Mouse (Mus musculus): ENCODE measurements around the gene Fkbp1a. TPM values are rescaled to one million over a fixed set of nuclear protein-coding genes. Genes with fewer than 3 reads are reported as not detected.

Fkbp1a gene
- total RNA-seq (2015) (152 and 153 TPM in 2 replicates), total RNA-seq (2017) (23.9 and 24.4 TPM in 2 replicates)

DNA sequence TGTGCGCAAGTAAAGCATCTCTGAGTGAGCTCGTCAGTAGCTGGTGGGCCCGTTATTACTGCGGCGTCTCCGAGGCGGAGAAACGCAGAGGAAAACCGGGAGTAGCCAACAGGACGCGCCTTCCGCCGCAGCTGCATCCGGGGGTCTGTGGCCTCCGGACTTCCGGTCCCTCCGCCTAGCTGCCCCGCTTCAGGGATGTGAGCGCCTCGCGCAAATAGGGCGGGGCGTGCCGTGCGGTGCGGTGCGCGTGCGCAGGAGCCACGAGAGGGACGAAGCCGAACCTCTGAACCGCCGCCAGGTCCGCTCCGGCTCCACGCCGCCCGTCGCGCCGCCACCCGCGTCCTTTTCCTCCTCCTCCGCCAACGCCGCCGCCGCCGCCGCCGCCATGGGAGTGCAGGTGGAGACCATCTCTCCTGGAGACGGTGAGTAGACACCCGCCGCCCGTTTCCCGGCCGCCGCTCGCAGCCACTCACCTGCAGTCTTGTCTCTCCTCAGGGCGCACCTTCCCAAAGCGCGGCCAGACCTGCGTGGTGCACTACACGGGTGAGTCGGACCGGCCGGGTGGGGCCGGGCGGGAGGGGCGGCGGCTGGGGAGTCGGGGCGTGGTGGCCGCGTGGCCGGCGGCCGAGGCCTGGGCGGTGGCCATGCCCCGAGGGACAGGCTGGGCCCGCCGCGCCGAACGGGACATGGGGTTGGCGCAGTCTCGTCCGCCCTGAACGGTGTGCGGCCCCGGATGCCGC, at the start of gene Fkbp1a:
TSS of gene Fkbp1a (plus strand) at position 161 of the 740 bp plus-strand sequence.
- peak; percentile 95 for ATAC-seq (replicated peaks; ENCODE audit: poor library complexity)

DNA sequence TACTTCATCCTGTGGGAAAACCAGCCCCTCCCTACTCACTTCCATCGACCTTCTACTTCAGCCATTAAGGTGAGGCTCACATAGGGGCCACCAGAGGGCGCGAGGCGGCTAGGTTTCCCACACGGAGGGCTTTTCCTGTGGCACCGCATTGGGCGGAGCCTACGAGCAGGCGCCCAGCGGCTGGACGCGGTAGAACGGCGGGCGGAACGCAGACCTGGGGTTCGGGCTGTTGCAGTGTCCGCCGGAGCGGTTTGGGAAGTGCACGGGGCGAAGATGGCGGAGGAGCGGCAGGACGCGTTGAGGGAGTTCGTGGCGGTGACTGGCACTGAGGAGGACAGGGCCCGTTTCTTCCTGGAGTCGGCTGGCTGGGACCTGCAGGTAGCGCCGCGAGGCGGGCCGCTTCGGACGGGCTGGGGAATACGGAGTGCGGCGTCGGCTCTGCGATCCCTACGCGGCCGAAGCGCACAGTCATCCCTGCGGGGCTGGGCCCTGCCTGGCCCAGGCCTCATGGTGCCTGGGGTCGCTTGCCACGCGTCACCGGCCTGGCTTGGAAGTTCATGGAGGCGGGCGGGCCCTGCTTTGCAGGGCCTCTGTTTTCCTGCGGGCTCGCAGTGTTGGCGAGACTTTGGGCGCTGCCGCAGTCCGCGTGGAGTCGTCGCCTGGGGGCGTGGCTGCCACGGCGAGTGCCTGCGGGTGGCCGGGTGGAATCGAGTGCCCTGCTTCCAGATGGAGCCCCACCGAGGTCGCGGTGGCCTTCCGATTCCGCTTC, 48.1 kb upstream of the Fkbp1a start, which contains the start of gene Nsfl1c:
TSS of gene Nsfl1c (plus strand) at position 148 of the 769 bp plus-strand sequence.
- ATAC-seq (replicated peaks; ENCODE audit: poor library complexity): peak; percentile 99

DNA sequence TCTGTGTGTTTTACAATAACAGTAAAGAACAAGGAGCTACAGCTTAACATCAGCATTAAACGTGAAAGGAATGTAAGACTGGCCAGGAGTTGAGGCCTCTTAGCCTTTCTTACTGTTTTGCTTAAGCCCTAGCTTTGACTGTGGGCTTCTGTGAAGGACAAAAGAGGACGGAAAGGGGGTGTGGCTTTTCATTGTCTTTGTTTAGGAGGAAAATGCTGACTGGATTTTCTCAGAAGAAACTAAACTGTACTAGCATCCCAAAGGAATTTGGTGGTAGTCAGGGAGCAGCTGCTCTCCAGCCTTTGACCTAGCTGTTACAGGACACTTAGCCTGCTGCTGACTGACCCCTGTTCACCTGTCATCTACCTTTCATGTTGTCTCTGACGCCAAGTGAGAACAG, 43.9 kb upstream of the Fkbp1a start:
- no peak for ATAC-seq (replicated peaks; ENCODE audit: poor library complexity)

DNA sequence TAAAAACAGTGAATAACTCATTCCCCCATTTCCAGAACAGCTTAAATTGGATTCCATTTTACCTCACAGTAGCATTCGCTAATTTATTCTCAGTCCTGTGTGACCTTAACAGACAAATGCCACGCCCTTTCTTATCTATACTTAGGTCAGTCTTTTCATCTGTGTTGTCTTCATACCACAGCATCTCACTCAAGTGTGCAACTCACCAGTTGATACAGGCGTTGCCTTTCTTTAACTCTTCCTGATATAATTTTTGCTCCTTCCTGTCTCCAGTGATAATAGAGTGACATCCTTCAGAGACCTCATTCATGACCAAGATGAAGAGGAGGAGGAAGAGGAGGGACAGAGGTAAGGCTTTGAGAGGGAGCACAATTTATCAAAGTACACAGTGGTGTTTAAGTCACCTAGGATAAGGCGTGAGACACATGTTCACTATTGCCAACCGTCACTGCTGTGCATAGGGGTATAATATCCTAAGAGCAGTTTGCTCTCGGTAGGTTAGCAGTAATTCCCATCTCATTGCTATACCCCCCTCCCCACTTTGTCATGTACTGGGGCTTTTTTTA, 41.8 kb upstream of the Fkbp1a start:
- peak; percentile 77 for ATAC-seq (replicated peaks; ENCODE audit: poor library complexity)

DNA sequence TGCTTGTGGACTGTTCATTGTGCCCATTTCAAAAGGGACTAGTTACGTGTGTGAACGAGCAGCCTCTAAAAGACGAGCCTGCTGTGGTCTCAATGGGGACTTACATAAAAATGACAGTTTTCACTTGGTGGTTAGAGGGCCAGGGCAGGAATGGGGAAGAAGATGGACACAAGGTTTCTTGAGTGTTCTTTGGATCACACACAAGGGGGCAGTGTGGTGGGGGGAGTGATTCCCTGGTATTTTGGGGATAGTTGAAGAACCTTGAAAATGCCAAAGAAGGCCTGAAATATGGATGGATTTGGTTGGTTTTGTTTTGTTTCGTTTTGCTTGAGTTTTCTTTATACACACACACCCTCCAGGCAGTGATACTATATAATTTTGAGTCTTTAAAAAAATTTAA, 38.1 kb upstream of the Fkbp1a start:
- ATAC-seq (replicated peaks; ENCODE audit: poor library complexity): no peak; the same call in 1 of the 2 replicates

DNA sequence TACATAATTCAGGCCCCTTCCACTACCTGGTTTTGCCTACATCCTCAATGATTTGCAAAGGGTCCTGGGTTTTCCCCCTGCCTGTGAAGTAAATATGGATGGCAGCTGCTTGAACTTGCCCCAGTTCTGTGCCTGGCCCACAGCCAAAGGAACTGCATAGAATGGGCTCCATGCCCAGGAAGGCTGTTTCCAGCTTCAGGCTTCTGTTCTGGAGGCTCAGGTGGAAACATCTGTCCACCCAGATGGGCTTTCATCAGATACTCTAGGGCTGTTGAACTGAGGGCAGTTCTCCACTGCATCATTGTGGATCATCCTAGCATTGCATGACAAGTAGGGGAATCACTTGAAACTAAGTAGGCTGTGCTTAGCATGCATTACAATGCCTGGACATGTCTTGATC, 30.1 kb upstream of the Fkbp1a start:
- peak; percentile 57 for ATAC-seq (replicated peaks; ENCODE audit: poor library complexity)

DNA sequence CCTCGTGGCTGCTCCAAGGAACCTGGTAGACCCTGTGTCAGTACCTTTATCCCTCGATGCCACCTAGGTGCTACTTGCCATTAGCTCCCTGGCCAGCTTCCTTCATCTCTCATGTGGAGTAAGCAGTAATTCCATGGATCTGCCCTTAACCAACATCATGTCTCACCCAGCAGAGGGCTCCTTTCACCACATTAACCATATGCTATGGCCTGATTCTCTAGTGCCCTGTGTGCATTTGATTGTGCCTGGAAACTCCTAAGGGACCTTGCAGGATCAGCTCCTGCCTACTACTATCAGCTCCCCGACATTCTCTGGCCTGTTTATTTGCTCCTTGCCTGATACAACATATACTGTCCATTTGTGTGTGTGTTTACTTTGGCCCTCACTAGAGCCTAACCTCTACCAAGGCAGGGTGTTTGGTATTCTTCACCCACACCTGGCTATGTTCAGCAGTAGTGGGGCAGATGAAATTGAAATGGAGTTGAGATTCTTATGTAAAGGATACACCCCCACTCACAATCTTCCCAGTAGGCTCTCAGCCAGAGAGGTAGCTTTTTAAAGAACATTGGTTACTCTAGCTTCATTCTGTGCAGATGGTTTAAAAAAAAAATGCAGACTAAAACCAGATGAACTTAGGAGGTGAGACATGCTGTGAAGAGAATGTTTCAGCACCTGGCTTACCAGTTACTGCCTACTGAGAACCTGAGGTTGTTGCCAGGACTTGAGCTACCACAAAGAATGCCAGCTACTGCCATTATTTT, 28.6 kb upstream of the Fkbp1a start:
- ATAC-seq (replicated peaks; ENCODE audit: poor library complexity): 0 out of 2 replicates have a peak, but pooled peaks have one; percentile 12

DNA sequence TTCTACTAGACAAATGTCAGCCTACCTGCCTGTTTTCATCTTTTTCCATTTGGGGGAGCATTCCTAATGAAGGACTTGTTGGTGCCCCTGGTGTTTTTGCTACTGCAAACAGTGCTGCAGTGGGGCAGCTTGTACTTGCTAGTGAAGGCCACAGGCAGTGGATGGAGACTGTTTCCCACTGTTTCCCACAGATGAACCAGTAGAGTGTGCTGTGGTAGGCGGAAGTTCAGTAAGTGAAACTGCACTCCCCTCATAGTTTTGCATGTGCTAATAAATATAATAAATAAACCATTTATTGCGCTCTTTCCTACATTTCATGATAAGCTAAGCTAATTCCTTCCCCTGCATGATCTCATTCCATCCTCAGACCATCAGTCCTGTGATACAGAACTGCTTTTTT, 23.3 kb upstream of the Fkbp1a start:
- ATAC-seq (replicated peaks; ENCODE audit: poor library complexity): 0 out of 2 replicates have a peak, but pooled peaks have one; percentile 14

DNA sequence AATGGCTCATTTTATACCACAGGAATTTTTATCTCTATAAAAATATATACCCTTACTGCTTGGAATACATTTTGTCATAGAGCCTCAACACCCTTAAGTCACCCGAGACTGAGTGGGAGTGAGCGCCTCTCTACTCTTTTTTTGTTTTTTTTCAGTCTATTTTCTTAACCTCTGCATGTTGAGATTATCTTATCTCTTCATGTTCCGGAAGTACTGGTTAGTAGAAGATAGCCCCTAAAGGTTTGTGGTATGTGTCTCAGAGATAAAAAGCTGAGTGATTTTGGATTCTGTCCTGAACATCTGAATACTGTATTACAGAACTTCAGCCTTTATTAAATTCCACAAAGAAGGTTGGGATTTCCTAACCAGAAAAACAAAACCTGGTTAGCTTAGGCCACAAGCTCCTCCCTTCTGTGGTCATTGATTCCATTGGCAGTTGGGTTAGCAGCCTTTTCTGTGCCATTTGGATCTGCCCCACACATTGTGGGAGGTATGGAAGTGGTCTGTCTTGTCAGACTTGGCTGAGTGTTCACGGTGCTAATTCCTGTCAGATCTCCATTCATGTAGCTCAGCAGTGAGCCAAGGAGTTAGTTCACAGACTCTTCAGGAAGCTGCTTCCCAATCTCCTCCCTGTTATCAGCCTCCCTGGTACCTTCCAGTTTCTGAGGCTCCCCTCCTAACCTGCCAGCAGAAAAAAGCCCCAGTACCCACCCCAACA, 17.8 kb upstream of the Fkbp1a start:
- peak; percentile 81 for ATAC-seq (replicated peaks; ENCODE audit: poor library complexity)

DNA sequence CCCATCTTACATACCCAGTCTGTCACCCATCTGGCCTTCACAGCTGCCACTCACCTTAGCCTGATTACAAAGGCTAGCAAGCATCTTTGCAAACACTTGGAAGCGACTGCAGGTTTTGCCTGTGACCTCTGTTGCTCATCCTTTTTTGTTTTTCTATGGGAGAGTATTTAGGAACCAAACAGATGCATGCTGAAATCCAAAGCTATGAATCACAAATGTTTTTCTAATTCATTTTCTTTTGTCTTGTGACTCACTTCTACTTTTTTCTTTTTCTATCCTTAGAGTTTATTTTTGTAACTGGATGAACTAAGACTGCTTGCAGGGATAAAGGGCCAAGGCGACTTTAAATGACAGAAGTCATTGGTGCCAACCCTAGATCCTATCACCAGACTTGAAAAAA, 16.8 kb upstream of the Fkbp1a start:
- no peak for ATAC-seq (replicated peaks; ENCODE audit: poor library complexity)

DNA sequence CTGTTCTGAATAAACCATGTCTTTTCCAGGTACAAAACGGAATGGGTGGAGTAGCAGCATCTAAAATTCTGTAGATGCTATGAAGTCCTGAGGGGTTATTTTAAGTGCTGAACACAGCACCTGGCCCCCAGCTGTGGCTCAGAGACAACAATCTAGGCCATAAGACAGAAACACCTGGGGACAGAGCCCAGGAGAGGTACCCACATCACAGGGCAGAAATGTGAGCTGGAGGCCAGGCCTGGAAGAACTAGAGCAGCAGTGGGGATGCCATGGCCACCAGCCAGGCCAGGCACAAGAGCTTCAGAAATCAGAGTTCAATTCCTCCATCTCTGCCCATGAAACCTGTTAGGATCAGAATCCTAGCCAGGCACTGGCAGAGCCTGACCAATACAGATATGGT, 14.2 kb upstream of the Fkbp1a start:
- ATAC-seq (replicated peaks; ENCODE audit: poor library complexity): no peak

DNA sequence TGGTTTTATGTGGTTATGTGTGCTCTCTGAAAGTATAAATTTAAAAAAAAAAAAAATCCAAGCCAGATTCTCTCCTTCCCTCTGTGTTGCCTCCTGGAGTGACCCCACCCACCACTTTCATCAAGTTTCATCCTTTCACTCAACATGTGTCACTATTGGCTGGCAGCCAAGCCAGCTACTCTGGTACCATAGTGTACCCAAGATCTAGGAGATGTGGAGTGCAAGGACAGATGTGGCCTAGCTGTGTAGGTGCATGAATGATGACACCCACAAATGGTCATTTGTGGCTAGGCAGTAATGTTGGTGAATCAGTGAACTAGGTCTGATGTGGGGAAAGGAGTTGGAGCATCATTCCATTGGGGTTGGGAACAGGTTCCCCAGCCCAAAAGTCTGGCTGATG, 13.1 kb upstream of the Fkbp1a start:
- ATAC-seq (replicated peaks; ENCODE audit: poor library complexity): no peak

DNA sequence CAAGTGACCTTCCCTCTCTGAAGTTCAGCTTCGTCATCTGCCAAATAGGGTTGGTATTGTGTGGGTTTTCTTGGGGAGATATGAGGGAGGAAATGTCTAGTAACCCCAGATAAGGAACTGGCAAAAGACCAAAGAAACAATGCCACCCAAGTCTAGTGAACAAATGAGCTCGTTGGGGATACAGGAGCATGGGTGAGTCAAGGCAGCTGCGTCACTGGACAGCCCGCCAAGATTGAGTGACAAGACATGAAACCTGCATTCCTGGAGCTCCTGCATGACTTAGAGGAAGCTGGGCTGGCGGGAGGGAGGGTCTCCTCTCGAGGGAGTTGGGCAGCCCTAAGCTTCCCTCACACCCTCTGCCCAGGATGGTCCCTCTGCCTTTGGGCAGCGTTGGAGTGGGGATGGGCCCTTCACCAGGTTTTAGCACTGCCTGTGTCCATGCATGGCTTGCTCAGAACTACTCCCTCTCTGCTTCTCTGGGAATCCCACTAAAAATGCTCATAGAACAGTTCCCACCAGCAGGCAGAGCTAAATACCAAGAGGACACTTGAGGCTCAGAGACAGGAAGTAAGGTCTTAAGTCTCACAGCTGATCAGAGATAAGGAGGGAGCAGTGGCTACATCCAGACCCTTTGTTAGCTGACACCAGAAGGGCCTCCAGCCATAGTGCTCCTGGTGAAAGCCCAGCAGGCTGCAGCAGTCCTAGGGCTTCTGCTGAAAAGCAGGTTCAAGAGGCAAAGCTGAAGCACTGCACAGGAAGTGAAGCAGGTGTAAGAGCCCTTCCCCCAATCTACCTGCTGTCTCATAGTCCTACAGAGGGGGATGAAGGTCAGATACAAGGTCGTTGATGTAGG, 11.7 kb upstream of the Fkbp1a start:
- ATAC-seq (replicated peaks; ENCODE audit: poor library complexity): peak; percentile 73

DNA sequence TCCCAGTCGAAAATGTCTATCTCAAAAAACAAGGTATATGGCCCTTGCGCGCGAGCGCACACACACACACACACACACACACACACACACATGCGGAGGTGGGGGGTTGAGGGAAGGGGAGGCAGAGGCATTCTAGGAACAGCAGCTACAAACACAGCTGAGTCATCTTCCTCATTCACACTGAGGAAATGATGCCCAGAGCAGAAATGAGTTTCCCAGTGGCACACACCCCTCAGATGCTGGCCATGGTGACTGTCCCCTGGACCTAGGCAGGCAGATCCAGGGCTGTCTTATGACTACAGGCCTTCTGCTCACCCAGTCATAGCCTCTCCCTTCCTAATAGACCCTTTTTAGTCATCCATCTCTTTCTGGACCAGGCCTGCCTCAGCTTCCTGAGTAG, 8.7 kb upstream of the Fkbp1a start:
- peak; percentile 56 for ATAC-seq (replicated peaks; ENCODE audit: poor library complexity)

DNA sequence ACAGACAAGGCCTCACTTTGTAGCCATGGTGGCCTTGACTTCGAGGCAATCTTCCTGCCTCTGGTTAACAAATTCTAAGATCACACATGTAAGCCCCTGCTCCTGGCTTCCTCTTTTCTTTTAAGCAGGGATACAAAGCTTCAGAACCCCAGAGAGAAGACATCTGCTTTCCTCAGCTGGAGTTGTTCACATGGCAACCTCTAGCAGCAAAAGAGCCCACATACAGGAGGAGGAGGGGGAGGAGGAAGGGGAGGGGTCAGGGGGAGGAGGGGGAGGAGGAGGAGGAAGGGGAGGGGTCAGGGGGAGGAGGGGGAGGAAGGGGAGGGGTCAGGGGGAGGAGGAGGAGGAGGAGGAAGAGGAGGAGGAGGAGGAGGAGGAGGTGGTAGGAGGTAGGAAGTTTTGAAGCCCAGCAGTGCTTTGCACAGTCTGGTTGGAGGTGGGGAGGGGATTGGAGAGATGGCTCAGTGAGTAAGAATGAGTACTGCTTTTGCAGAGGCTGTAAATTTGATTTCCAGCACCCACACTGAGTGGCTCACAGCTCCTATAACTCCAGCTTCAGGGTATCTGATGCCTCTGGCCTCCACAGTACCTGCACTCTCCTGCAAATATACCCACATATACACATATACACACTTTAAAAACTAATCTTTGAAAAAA, 6.2 kb upstream of the Fkbp1a start:
- peak; percentile 61 for ATAC-seq (replicated peaks; ENCODE audit: poor library complexity)

DNA sequence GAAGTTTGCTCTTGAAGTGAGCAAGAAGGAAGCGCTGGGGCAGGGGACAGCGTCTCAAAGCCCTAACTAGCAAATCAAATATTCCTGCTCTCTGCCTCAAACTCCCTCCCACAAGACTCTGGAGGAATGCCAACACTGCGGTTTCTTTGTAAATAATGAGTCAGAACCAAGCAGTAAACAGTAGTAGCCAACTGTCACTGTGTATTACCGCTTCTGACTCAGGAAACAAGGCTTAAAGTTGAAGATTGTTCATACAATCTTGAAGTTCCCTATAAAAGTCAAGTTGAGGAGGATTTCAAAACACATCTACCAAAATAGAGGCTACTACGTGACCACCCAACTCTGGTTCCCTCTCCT, 5.7 kb upstream of the Fkbp1a start:
- ATAC-seq (replicated peaks; ENCODE audit: poor library complexity): peak; percentile 53

DNA sequence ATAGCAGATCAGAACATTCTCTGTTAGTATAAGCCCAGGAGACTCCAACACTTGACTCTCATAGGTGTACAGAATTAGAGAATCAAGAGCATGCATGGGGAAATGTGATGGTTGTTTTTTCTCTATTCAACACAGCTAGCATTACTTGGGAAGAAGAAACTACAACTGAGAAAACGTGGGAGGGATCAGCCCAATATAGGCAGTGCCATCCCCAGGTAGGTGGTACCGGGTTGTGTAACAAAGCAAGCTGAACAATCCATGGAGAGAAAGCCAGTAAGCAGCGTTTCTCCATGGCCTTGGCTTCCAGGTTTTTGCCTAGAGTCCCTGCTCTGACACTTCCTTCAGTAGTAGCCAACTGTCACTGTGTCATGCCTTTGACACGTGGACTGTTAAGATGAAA, 3.6 kb upstream of the Fkbp1a start:
- ATAC-seq (replicated peaks; ENCODE audit: poor library complexity): no peak

DNA sequence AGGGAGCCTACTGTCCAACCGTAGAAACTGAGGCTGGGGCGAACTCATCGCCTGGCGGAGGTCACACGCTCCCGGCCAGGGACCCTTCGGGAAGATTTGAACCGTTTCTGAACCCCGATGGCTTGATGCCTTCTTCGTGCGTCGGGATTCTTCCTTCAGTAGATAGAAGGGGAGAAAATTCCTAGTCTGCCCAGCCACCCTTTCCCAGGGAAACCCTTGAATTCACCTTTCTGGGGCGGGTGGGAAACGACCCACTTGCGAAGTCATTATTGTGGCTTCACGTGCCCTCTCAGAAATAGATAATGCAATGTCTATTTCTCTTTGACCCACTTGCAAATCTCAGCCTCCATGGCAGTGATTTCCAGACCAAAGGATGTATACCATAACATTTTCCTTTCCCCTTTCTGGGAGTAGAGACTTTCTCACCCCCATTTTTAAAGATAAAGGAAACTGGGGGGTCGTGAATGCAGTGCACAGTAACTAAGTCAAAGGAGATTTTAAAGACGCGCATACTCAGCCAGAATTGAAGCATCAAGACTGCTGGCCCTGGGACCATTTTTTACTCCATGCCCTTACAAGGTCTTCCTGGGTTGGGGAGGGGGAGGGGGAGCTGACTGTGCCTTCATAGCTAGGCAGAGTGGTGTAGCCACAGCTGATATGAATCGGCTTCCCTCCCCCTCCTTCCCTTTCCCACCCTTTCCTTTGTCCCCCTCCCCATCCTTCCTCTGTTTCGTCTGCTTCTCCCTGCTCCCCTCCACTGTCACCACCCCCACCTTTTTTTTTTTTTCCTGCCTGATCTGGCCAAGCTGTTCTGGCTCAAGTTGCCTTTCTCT, 996 bp downstream of the Fkbp1a start:
- ATAC-seq (replicated peaks; ENCODE audit: poor library complexity): no peak

Data from megakaryocyte progenitor cell, adult 5-6 weeks (primary cell).